Mouse (Mus musculus): ENCODE results near the gene Arrdc2. TPM values are rescaled to one million over a fixed set of nuclear protein-coding genes. Genes with fewer than 3 reads are reported as not detected.

Gene Arrdc2
- polyA plus RNA-seq, 1 experiment from 2014 or later = 8.2 TPM

DNA sequence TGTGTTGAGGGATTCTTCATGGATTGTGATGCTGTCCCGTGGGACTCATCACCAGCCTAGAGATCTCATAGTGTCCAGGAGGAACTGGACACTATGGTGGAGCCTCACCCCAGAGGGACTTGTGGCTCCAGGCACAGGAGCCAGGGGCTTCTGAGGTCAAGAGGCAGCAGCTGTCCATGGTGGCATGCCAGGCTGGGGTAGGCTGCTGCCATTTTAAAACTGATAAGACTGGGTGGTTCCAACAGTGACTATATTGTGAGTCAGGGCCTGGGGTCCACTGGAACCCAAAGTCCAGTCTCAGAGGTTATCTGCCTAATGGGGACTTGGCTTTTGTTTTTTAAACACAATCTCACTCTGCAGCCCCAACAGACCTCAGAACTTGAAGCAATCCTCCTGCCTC, 37.7 kb downstream of the Arrdc2 start:
- 81% methylated on average over 1 of the region's 1 CpGs for WGBS
- ATAC-seq (ENCODE audit: low FRiP score) = no peak
- H3K9ac ChIP-seq = no peak overlapping the region
- peaks cover 32% of the 10 kb centered on the region for H3K4me1 ChIP-seq
- H3K27me3 ChIP-seq = peaks cover 91% of the 10 kb centered on the region
- no peaks in the 10 kb centered on the region for H3K9me3 ChIP-seq
- no peaks in the 10 kb centered on the region for H3K36me3 ChIP-seq (replicated peaks)
- no peak overlapping the region for H3K4me2 ChIP-seq
- H3K4me3 ChIP-seq (replicated peaks) = no peak overlapping the region
- H3K27ac ChIP-seq = no peak overlapping the region

GRCm38 (mm10) chr8:70801156-70801555, 38.4 kb downstream of the Arrdc2 start:
- Histone ChIP-seq H3K9ac (no peak overlapping the region), H3K27ac (no peak overlapping the region), H3K4me3 (replicated peaks) (no peak overlapping the region), H3K9me3 (no peaks in the 10 kb centered on the region), H3K4me1 (peaks cover 39% of the 10 kb centered on the region), H3K27me3 (peaks cover 87% of the 10 kb centered on the region), H3K36me3 (replicated peaks) (no peaks in the 10 kb centered on the region), H3K4me2 (no peak overlapping the region)
- WGBS = 37% methylated on average over 12 of the region's 15 CpGs
- no peak for ATAC-seq (ENCODE audit: low FRiP score)

DNA sequence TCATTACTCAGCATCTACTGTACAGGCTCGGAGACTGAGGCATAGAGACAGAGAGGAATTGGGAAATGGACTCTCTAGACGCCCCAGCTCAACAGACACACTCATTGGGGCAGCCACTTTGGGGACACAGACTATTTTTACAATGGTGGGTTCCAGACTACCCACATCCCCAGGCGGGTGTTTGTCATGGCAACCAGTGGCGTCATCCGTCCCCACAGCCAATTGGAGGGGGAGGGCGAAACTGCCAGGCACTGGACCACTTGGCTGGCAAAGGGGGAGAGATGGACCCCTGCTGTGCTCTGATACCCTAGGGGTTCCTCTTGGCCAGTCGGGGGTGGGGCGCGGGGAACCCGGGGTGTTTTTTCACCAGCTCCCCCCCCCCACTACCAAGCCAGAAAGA, 38.9 kb downstream of the Arrdc2 start:
- 55% methylated on average over 10 of the region's 10 CpGs for WGBS
- H3K4me2 ChIP-seq = no peak overlapping the region
- no peaks in the 10 kb centered on the region for H3K36me3 ChIP-seq (replicated peaks)
- no peak overlapping the region for H3K4me3 ChIP-seq (replicated peaks)
- H3K4me1 ChIP-seq = peaks cover 42% of the 10 kb centered on the region
- no peak overlapping the region for H3K9ac ChIP-seq
- no peaks in the 10 kb centered on the region for H3K9me3 ChIP-seq
- peaks cover 87% of the 10 kb centered on the region for H3K27me3 ChIP-seq
- ATAC-seq (ENCODE audit: low FRiP score) = no peak
- no peak overlapping the region for H3K27ac ChIP-seq

DNA sequence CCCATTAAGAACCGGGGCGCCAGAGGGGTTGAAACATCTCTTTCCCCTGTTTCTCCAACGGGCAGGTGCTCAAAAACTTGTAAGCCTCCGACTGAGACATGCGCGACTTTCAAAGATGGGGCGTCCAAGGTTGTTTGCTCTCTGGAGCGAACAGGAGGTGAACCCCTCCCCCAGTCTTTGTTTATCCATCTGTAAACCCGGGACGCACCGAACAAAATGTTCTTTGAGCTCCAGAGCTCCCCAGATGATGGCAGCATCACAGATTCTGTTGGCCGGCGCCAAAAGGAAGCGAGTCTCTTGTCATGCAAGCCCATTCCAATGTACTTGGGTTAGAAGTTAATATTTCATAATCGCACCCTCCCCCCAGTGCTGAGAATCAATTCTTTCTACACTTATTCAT, 41.2 kb downstream of the Arrdc2 start:
- Histone ChIP-seq H3K9me3 (no peaks in the 10 kb centered on the region), H3K4me1 (peaks cover 36% of the 10 kb centered on the region), H3K4me3 (replicated peaks) (peak overlapping the region; percentile 58), H3K9ac (no peak overlapping the region), H3K27ac (no peak overlapping the region), H3K27me3 (peaks cover 74% of the 10 kb centered on the region), H3K36me3 (replicated peaks) (no peaks in the 10 kb centered on the region), H3K4me2 (peak overlapping the region; percentile 85)
- 13% methylated on average over 15 of the region's 15 CpGs for WGBS
- no peak for ATAC-seq (ENCODE audit: low FRiP score)

DNA sequence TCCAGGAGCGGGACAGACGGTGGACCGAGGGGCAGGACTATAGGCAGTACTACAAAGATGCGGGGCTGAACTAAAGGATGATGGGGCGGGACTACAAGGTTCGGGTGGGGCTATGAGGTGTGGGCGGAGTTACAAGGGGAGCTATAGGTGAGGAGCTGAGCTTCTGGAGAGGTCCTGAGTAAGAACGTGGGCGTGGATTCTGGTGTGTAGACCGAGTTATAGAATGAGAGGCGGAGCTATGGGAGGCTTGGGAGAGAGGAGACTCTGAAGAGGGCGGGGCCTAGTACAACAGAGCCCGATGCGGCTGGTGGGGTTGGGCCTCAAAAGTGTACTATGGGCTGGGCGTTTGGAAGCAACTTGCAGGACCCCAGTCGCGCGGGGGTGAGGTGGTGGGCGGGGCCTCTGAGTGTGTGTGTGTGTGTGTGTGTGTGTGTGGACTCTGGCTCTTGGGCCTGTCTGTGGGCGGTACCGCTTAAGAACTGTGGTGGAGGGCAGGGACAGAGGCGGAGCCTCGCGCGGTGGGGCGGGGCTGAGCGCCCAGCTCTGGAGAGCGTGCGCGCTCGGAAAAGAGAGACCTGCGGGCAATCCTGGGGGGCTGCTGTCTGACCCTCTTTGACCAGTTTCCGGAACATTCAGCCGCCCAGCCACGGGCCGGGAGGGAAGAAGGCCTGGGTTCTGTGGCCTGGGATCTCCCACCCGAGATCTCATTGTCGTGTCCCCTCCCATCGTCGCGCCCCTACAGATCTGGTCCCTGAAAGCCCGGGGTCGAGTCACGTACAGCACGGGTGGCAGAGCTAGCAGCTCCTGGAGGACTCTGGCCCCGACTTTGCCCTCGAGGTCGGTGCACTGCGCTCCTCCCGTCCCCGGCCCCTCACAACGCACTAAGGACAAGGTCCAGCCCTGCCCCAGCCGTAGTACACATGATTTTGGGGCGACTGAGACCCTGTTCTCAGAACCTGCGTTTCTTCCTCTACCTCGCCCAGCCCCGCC, 42.1 kb downstream of the Arrdc2 start:
- Histone ChIP-seq H3K4me1 (peaks cover 44% of the 10 kb centered on the region), H3K9ac (peak overlapping the region; percentile 68), H3K4me2 (peak overlapping the region; percentile 85), H3K27ac (peak overlapping the region; percentile 8), H3K27me3 (peaks cover 65% of the 10 kb centered on the region), H3K9me3 (no peaks in the 10 kb centered on the region), H3K36me3 (replicated peaks) (no peaks in the 10 kb centered on the region), H3K4me3 (replicated peaks) (peak overlapping the region; percentile 58)
- under 1% methylated on average over 52 of the region's 57 CpGs for WGBS
- ATAC-seq (ENCODE audit: low FRiP score) = peak; percentile 85

GRCm38 (mm10) chr8:70796403-70797080, 43.0 kb downstream of the Arrdc2 start:
- H3K4me3 ChIP-seq (replicated peaks) = peak overlapping the region; percentile 58
- ATAC-seq (ENCODE audit: low FRiP score) = peak; percentile 1
- peaks cover 51% of the 10 kb centered on the region for H3K4me1 ChIP-seq
- peaks cover 57% of the 10 kb centered on the region for H3K27me3 ChIP-seq
- H3K4me2 ChIP-seq = peak overlapping the region; percentile 85
- peak overlapping the region; percentile 8 for H3K27ac ChIP-seq
- no peaks in the 10 kb centered on the region for H3K9me3 ChIP-seq
- H3K9ac ChIP-seq = peak overlapping the region; percentile 68
- no peaks in the 10 kb centered on the region for H3K36me3 ChIP-seq (replicated peaks)
- 1% methylated on average over 54 of the region's 54 CpGs for WGBS

DNA sequence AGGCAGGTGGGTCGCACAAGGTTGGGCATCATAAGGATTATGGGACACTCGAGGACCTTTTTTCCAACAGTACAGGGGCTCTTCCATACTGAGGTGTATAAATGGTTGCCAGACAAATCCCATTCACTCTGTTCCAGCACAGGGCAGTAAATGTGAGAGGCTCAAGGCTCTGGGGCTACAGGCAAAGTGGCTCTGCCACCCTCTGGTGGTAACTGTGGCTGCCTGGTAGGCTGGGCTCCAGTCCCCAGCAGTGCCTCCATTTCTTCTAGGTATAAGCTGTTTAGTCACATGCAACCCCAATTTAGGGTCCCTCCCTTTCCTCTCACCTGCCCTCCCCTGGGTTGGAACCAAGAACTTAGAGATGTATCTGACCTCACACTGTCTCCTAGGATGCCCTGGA, 44.1 kb downstream of the Arrdc2 start:
- no peak overlapping the region for H3K4me3 ChIP-seq (replicated peaks)
- no peak overlapping the region for H3K9ac ChIP-seq
- H3K4me1 ChIP-seq = peaks cover 53% of the 10 kb centered on the region
- no peaks in the 10 kb centered on the region for H3K36me3 ChIP-seq (replicated peaks)
- H3K27ac ChIP-seq = no peak overlapping the region
- no peak for ATAC-seq (ENCODE audit: low FRiP score)
- no peaks in the 10 kb centered on the region for H3K9me3 ChIP-seq
- no peak overlapping the region; the same call in 1 of the 2 replicates for H3K4me2 ChIP-seq
- peaks cover 49% of the 10 kb centered on the region for H3K27me3 ChIP-seq
- 85% methylated on average over 2 of the region's 2 CpGs for WGBS

- Histone ChIP-seq H3K9me3 (no peaks in the 10 kb centered on the region), H3K4me3 (replicated peaks) (no peak overlapping the region), H3K27ac (no peak overlapping the region), H3K36me3 (replicated peaks) (0 out of 2 replicates have a peak, but pooled peaks cover 3% of the 10 kb centered on the region), H3K4me1 (peaks cover 53% of the 10 kb centered on the region), H3K9ac (no peak overlapping the region), H3K27me3 (peaks cover 38% of the 10 kb centered on the region), H3K4me2 (no peak overlapping the region)
- no peak for ATAC-seq (ENCODE audit: low FRiP score)
- WGBS = 88% methylated on average over 2 of the region's 2 CpGs
These were observed 45.3 kb downstream of the Arrdc2 start for GRCm38 (mm10) chr8:70794215-70794614.

DNA sequence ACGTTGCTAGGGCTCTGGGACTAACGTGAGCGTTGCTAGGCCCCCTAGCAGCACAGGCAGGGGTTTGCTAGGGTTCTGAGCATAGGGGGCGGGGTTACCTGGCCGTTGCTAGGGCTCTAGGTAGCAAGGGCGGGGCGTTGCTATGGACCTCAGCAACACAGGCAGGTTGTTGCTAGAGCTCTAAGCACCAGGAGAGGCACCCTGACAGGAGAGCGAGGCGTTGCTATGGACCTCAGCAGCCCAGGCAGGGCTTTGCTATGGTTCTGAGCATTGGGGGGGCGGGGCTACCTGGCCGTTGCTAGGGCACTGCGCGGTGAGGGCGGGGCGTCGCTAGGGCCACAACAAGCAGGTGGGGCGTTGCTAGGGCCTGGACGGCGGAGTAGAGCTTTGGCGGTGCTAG, 46.8 kb downstream of the Arrdc2 start:
- Histone ChIP-seq H3K4me3 (replicated peaks) (peak overlapping the region; percentile 63), H3K4me2 (peak overlapping the region; percentile 70), H3K9me3 (no peaks in the 10 kb centered on the region), H3K4me1 (peaks cover 54% of the 10 kb centered on the region), H3K27ac (peak overlapping the region; percentile 94), H3K36me3 (replicated peaks) (peaks cover 17% of the 10 kb centered on the region; the same call in 1 of the 2 replicates), H3K27me3 (peaks cover 35% of the 10 kb centered on the region), H3K9ac (peak overlapping the region; percentile 73)
- ATAC-seq (ENCODE audit: low FRiP score) = peak; percentile 47
- under 1% methylated on average over 20 of the region's 20 CpGs for WGBS

- Histone ChIP-seq H3K9me3 (no peaks in the 10 kb centered on the region), H3K27me3 (peaks cover 39% of the 10 kb centered on the region; the same call in 1 of the 2 replicates), H3K4me1 (peaks cover 49% of the 10 kb centered on the region), H3K36me3 (replicated peaks) (peaks cover 22% of the 10 kb centered on the region), H3K4me2 (peak overlapping the region; percentile 70), H3K9ac (peak overlapping the region; percentile 73), H3K27ac (peak overlapping the region; percentile 94), H3K4me3 (replicated peaks) (peak overlapping the region; percentile 63)
- WGBS = 5% methylated on average over 57 of the region's 58 CpGs
- peak; percentile 85 for ATAC-seq (ENCODE audit: low FRiP score)
These were observed 47.4 kb downstream of the Arrdc2 start for GRCm38 (mm10) chr8:70791975-70792691.

GRCm38 (mm10) chr8:70791294-70791701, 48.2 kb downstream of the Arrdc2 start:
- Histone ChIP-seq H3K36me3 (replicated peaks) (peaks cover 30% of the 10 kb centered on the region), H3K9me3 (no peaks in the 10 kb centered on the region), H3K27me3 (peaks cover 39% of the 10 kb centered on the region; the same call in 1 of the 2 replicates), H3K4me3 (replicated peaks) (peak overlapping the region; percentile 63), H3K9ac (peak overlapping the region; percentile 73), H3K4me2 (peak overlapping the region; percentile 70), H3K4me1 (peaks cover 44% of the 10 kb centered on the region), H3K27ac (no peak overlapping the region)
- 84% methylated on average over 7 of the region's 7 CpGs for WGBS
- ATAC-seq (ENCODE audit: low FRiP score) = no peak

DNA sequence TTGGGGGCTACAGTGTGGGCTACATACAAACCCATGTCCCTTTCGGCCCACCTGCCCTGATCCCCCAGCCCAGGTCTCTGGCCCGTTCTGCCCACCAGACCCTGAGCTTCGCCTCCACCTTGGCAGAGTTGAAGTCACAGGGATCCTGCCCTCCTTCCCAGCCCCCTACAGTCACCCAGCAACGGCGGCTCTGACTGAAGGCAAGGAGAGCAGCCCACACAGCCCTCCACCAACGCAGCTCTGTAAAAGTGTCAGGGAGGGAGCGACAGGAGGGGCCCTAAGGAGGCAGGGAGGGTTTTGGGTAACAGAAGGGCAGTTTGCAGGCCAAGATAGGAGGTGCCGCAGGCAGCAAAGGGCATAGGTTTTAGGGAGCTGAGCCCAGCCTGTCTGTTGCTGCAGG, 48.7 kb downstream of the Arrdc2 start:
- WGBS = 59% methylated on average over 8 of the region's 8 CpGs
- Histone ChIP-seq H3K36me3 (replicated peaks) (peaks cover 34% of the 10 kb centered on the region), H3K4me2 (peak overlapping the region; percentile 70), H3K27ac (no peak overlapping the region), H3K9me3 (no peaks in the 10 kb centered on the region), H3K27me3 (peaks cover 35% of the 10 kb centered on the region; the same call in 1 of the 2 replicates), H3K4me1 (peaks cover 39% of the 10 kb centered on the region), H3K9ac (peak overlapping the region; percentile 49), H3K4me3 (replicated peaks) (peak overlapping the region; percentile 63)
- ATAC-seq (ENCODE audit: low FRiP score) = no peak

All from forebrain, embryonic 12.5 days (tissue).